Mouse (Mus musculus): ENCODE measurements around the gene Ajap1. TPM values are rescaled to one million over a fixed set of nuclear protein-coding genes. Genes with fewer than 3 reads are reported as not detected.

The Ajap1 gene
- total RNA-seq, 2 experiments from 2014 or later: 0.43 to 1.1 TPM

GRCm38 (mm10) chr4:153373125-153373524, 109.5 kb downstream of the Ajap1 start:
- no peak for DNase-seq
- intact Hi-C loops (cut with DNase I; ENCODE audit: low total_unique reads): no loop called here

GRCm38 (mm10) chr4:153368620-153369159, 113.9 kb downstream of the Ajap1 start:
- DNase-seq: no peak
- intact Hi-C loops (cut with DNase I; ENCODE audit: low total_unique reads): no loop called here

DNA sequence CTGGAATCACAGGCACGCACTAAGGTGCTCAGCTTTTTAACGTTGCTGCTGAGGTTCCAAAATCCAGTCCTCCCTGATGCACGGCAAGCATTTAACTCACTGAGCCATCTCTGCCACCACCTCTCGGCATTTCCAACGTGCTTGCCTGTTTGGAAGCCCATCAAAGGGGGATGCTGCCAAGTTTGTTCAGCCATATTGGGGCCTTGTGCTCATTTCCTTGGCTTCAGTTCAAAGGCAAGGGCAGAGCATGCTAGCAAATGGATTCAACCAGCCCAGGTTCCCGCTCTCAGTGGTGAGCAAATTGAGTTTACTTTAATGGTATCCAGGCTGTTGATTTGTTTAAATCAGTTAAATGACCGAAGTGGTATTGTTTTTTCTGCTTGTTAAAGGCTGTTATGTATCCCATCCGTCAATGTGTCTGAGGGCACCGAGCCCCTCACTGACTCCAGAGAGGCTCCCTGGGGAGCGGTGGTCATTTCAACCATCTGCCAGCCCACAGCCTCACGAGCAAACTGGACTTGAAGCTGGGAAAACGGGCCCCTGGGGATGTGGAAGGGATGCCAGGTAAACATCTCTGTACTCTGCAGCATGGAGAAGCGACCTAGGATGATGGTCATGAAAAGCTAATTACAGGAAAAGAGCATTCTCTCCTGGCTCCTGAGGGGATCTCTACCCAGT, 121.6 kb downstream of the Ajap1 start:
- DNase-seq: no peak
- intact Hi-C loops (cut with DNase I; ENCODE audit: low total_unique reads): no loop called here

DNA sequence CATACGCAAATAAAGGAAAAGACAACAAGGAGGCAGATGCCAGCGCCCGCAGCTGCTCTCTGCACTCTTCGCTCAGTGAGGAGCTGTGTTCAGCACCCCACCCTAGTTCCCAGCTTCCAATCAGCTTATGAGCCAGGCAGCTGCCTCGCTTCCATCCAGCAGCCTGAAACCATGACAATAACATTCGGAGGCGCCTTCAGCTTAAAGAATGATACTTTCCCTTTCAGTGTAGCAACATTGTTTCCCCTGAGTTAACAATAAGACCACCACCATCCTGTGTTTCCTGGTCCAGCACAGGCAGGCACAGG, 124.4 kb downstream of the Ajap1 start:
- intact Hi-C loops (cut with DNase I; ENCODE audit: low total_unique reads): no loop called here
- no peak for DNase-seq

DNA sequence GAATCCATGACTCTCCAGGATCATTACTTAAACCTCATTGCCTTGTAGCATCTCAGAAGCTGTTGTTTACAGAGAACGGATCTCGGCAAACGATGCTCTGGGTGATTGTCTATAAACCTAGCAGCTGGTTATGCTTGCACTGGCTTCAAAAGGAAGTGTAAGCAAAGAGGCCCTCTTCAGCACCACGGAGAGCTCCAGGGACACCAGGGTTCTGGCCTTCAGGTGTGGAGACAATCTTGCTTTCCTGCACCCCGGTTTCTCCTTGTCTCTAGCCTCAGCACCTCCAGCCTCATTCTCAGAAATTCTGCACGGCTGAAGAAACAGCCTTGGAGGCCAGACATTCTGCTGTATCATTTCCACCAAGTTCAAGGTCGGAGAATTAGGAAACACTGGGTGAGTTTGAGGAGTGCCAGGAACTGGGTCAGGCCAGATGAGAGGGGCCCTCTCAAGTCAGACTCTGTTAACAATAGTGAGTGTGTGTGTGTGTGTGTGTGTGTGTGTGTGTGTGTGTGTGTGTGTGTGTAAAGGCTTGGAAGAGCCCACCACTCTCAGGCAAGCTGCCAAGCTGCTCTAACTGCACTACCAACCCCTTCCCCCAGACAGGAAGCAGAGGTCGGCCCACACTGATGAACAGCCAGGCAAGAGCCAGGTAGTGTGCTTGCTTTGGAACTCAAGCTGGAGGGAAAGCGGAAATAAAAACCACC, 124.9 kb downstream of the Ajap1 start:
- DNase-seq: peak; percentile 13
- intact Hi-C loops (cut with DNase I; ENCODE audit: low total_unique reads): no loop called here

DNA sequence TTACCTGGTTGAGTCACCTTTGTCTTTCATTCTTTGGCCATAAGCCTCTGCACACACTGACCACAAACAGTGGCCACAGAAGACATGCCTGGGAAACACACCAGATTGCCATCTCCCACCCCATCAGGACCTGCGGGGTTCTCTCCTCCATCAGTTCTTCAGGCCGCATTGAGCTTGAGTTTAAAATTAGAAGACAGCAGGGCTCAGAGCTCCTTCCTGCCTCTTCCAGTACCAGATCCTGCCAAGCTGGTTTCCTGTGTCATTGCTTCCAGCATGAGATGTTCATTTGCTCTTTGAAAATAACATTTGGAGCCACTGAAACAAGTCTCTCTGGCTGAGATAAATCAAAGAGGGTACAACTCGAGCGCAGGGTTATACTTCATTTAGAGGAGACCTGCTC, 126.4 kb downstream of the Ajap1 start:
- DNase-seq: no peak
- intact Hi-C loops (cut with DNase I; ENCODE audit: low total_unique reads): no loop called here

- no peak for DNase-seq
- intact Hi-C loops (cut with DNase I; ENCODE audit: low total_unique reads): no loop called here
Observed at GRCm38 (mm10) chr4:153344999-153345398, 137.6 kb downstream of the Ajap1 start.

DNA sequence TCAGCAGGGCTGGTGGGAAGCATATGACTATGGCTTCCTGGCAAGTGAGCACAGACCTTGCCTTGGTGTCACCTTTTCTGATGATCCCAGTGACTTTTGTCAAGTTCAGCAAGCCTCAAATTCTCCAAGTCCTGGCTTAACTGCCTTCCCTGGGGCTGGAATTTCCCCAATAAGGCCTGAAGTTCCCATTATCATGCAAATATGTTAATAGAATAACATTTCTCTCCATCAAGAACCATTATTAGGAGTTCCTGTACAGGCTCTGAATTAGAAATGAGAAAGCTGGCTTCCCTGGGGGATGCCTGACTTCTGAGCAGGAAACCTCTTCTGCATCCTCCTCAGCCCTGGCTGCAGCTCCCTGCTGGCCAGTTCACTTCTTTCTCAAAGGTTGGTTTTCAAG, 141.7 kb downstream of the Ajap1 start:
- intact Hi-C loops (cut with DNase I; ENCODE audit: low total_unique reads): no loop called here
- DNase-seq: no peak

DNA sequence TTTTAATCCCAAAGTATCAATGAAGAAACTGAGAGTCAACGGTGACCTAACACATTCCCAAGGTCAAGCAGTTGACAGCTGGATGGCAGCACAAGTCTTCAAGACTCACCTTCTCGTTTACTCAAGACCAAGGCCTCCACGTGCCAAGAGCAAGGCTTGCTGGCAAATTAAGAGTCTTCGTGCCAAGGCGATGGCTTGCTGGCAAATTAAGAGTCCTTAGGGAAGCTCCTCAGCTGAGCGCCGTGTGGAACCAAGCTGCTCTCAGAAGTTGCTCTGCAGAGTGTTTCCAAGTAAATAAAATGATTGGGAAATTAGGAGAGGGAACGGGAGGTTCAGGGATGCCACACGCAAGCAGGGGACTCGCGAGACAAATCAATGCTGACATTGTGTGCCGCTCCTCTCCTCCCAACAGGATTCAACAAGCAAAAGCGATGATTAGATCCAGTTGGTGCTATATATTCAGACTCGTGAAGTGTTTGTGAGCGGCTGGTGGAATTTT, 147.3 kb downstream of the Ajap1 start:
- DNase-seq: no peak
- intact Hi-C loops (cut with DNase I; ENCODE audit: low total_unique reads): no loop called here

DNA sequence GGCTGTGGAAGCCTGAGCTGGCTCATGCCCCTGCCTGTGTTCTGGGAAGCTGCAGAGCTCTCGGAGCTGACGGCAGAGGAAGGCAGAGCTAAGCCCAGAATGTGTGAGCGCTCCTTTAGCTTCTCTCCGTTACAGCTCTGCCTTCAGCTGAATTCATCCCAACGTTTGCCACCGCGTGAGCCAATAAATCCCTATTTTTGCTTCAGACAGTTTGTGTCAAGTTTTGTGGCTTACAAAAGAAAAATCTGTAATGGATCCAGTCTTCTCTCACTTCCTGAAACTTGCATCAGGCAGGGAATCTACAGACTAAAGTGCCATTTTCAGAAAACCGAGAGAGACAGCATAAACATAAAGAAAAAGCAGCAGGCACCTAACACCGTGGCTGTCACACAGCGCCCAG, 154.8 kb downstream of the Ajap1 start:
- DNase-seq: no peak
- intact Hi-C loops (cut with DNase I; ENCODE audit: low total_unique reads): no loop called here
